Mouse (Mus musculus) Patski (cell line): ENCODE data around the gene 9530003J23Rik. TPM values are rescaled to one million over a fixed set of nuclear protein-coding genes. Genes with fewer than 3 reads are reported as not detected.

Experiments
- ATAC-seq: fragments of 100-300 bp; one replicate; pipeline ENCODE4 v1.8.0; 2021
- CTCF ChIA-PET: fragments of 350-600 bp; sonication (Branson Sonifier 250); formaldehyde crosslinking; loops from one replicate; lab custom pipeline; 2022; ENCODE audit warnings: inconsistent platforms; lab: Charles Lee
- POLR2A ChIA-PET: fragments of 350-600 bp; sonication (Branson Sonifier 250); formaldehyde crosslinking; loops from one replicate; lab custom pipeline; 2022; ENCODE audit warnings: antibody characterized with exemption, inconsistent platforms; lab: Charles Lee
- DNase-seq: peaks from one replicate; pipeline ENCODE4 v3.0.0-alpha.2; 2011; ENCODE audit warnings: low read depth, low spot score
- H3K27me3 ChIP-seq: fragments of 371-371 bp; one replicate; pipeline ENCODE4 v1.5.1; 2021
- CTCF ChIP-seq: fragments of 100-300 bp; IDR thresholded peaks from one replicate; pipeline ENCODE4 v1.5.1; 2021
- in situ Hi-C: fragments of 300-500 bp; cut with MboI; formaldehyde crosslinking; loops from 3 replicates; pipeline ENCODE4 v1.11.1; 2018; ENCODE audit warnings: low pct_unique_long_range_greater_than_20kb, mixed read lengths
- polyA plus RNA-seq: library from polyadenylated mRNA; unstranded; gene quantifications from one replicate; pipeline ENCODE4 v1.2.3, GENCODE M21; 2021

The 9530003J23Rik gene
- polyA plus RNA-seq, 1 experiment from 2014 or later, result 0.12 TPM

- ChIA-PET CTCF (interaction anchor here (1.0 kb wide), 1 partner anchor 9 kb away, joined by 7 read pairs; no protein-coding TSS in a partner anchor), POLR2A (interaction anchor here (0.6 kb wide), 1 partner anchor 651 kb away, joined by 7 read pairs; no protein-coding TSS in a partner anchor)
- in situ Hi-C loops, result no loop called here
- H3K27me3 ChIP-seq, result no peaks in the 10 kb centered on the region
- DNase-seq (no peak), ATAC-seq (no peak)
- no peak for TF ChIP-seq CTCF
Observed at GRCm38 (mm10) chr10:117226002-117226401, 12.5 kb downstream of the 9530003J23Rik start.

- in situ Hi-C loops, result no loop called here
- CTCF ChIA-PET, result interaction anchor here (0.9 kb wide), 1 partner anchor 8 kb away, joined by 3 read pairs; no protein-coding TSS in a partner anchor
- POLR2A ChIA-PET, result no interaction called here
- no peak for TF ChIP-seq CTCF
- DNase-seq (no peak), ATAC-seq (no peak)
- no peaks in the 10 kb centered on the region for H3K27me3 ChIP-seq
Observed at GRCm38 (mm10) chr10:117225094-117225493, 13.4 kb downstream of the 9530003J23Rik start.

- TF ChIP-seq CTCF, result no peak
- ChIA-PET CTCF (interaction anchor here (0.9 to 1.0 kb wide), 2 partner anchors 8 to 158 kb away, joined by 3 read pairs; no protein-coding TSS in a partner anchor), POLR2A (interaction anchor here (1.4 kb wide), 1 partner anchor 9 kb away, joined by 5 read pairs; no protein-coding TSS in a partner anchor)
- ATAC-seq (peak; percentile 96), DNase-seq (peak; percentile 48)
- in situ Hi-C loops, result loop anchor here (25.0 kb wide), 1 partner anchor 287 kb away; no protein-coding TSS in a partner anchor
- no peaks in the 10 kb centered on the region for H3K27me3 ChIP-seq
Observed at GRCm38 (mm10) chr10:117224102-117224990, 14.2 kb downstream of the 9530003J23Rik start, which contains the start of gene Yeats4. Gene Yeats4, minus strand, starts transcription at chr10:117224507.

GRCm38 (mm10) chr10:117223758-117224101, 14.8 kb downstream of the 9530003J23Rik start:
- no peak for TF ChIP-seq CTCF
- DNase-seq, result no peak
- CTCF ChIA-PET, result interaction anchor here (1.0 kb wide), 1 partner anchor 157 kb away, joined by 3 read pairs; no protein-coding TSS in a partner anchor
- in situ Hi-C loops, result loop anchor here (25.0 kb wide), 1 partner anchor 286 kb away; no protein-coding TSS in a partner anchor
- POLR2A ChIA-PET, result interaction anchor here (1.4 kb wide), 1 partner anchor 10 kb away, joined by 5 read pairs; no protein-coding TSS in a partner anchor
- no peaks in the 10 kb centered on the region for H3K27me3 ChIP-seq
- ATAC-seq, result no peak

- CTCF ChIA-PET, result no interaction called here
- POLR2A ChIA-PET, result no interaction called here
- ATAC-seq (no peak), DNase-seq (no peak)
- no peaks in the 10 kb centered on the region for H3K27me3 ChIP-seq
- in situ Hi-C loops, result loop anchor here (25.0 kb wide), 1 partner anchor 286 kb away; no protein-coding TSS in a partner anchor
- TF ChIP-seq CTCF, result no peak
Observed at GRCm38 (mm10) chr10:117222821-117223220, 15.7 kb downstream of the 9530003J23Rik start.

GRCm38 (mm10) chr10:117218351-117218750, 20.2 kb downstream of the 9530003J23Rik start:
- DNase-seq (no peak), ATAC-seq (no peak)
- TF ChIP-seq CTCF, result no peak
- ChIA-PET POLR2A (no interaction called here), CTCF (interaction anchor here (1.2 to 2.8 kb wide), 2 partner anchors 90 to 150 kb away, joined by 3 to 8 read pairs; no protein-coding TSS in a partner anchor)
- in situ Hi-C loops, result loop anchor here (25.0 kb wide), 1 partner anchor 281 kb away; no protein-coding TSS in a partner anchor
- H3K27me3 ChIP-seq, result no peaks in the 10 kb centered on the region

- POLR2A ChIA-PET, result no interaction called here
- no peak for ATAC-seq
- DNase-seq, result no peak
- CTCF ChIA-PET, result interaction anchor here (0.7 to 2.8 kb wide), 11 partner anchors 7 to 205 kb away, joined by 3 to 9 read pairs (median 4); partner anchors contain the start of gene Yeats4
- TF ChIP-seq CTCF, result no peak
- in situ Hi-C loops, result loop anchor here (25.0 kb wide), 1 partner anchor 280 kb away; no protein-coding TSS in a partner anchor
- H3K27me3 ChIP-seq, result no peaks in the 10 kb centered on the region
Observed at GRCm38 (mm10) chr10:117217246-117217840, 21.2 kb downstream of the 9530003J23Rik start.

GRCm38 (mm10) chr10:117216793-117217192, 21.7 kb downstream of the 9530003J23Rik start:
- ChIA-PET POLR2A (no interaction called here), CTCF (interaction anchor here (0.7 to 2.8 kb wide), 13 partner anchors 8 to 206 kb away, joined by 3 to 9 read pairs (median 4); partner anchors contain the start of gene Yeats4)
- no peaks in the 10 kb centered on the region for H3K27me3 ChIP-seq
- DNase-seq (no peak), ATAC-seq (no peak)
- in situ Hi-C loops, result loop anchor here (25.0 kb wide), 1 partner anchor 279 kb away; no protein-coding TSS in a partner anchor
- TF ChIP-seq CTCF, result peak; percentile 90

- no peaks in the 10 kb centered on the region for H3K27me3 ChIP-seq
- no peak for DNase-seq
- in situ Hi-C loops, result loop anchor here (25.0 kb wide), 1 partner anchor 279 kb away; no protein-coding TSS in a partner anchor
- ATAC-seq, result no peak
- ChIA-PET POLR2A (no interaction called here), CTCF (interaction anchor here (0.8 to 2.8 kb wide), 13 partner anchors 8 to 211 kb away, joined by 3 to 9 read pairs (median 4); partner anchors contain the start of gene Yeats4)
- no peak for TF ChIP-seq CTCF
Observed at GRCm38 (mm10) chr10:117216132-117216495, 22.4 kb downstream of the 9530003J23Rik start.
